Mouse (Mus musculus): ENCODE measurements around the gene 1700001K19Rik. TPM values are rescaled to one million over a fixed set of nuclear protein-coding genes. Genes with fewer than 3 reads are reported as not detected.
A peak's percentile ranks its signal among the peaks of the same experiment; 100 is the strongest.
"Not testable (repeated sequence)": the region's sequence is repeated elsewhere in the genome, so short reads cannot be mapped to it uniquely, and the experiment has no call there.

The 1700001K19Rik gene
- polyA plus RNA-seq, 1 experiment from 2014 or later = not detected

GRCm38 (mm10) chr12:110703008-110703471 is 20.6 kb upstream of the 1700001K19Rik start:
- 30% methylated on average over 8 of the region's 8 CpGs for WGBS
- peak; percentile 68 for ATAC-seq (ENCODE audit: low FRiP score, low read depth)
- H3K27me3 ChIP-seq = no peaks in the 10 kb centered on the region; the same call in 1 of the 2 replicates
- no peak overlapping the region for H3K4me3 ChIP-seq
- H3K4me2 ChIP-seq (replicated peaks) = peak overlapping the region; percentile 37; the same call in 1 of the 2 replicates
- H3K9ac ChIP-seq = no peak overlapping the region
- H3K9me3 ChIP-seq = no peaks in the 10 kb centered on the region
- no peaks in the 10 kb centered on the region for H3K36me3 ChIP-seq
- no peak overlapping the region for H3K27ac ChIP-seq
- H3K4me1 ChIP-seq = peaks cover 21% of the 10 kb centered on the region

- H3K4me1 ChIP-seq = peaks cover 21% of the 10 kb centered on the region
- H3K4me2 ChIP-seq (replicated peaks) = peak within 1 kb of the TSS; percentile 37; the same call in 1 of the 2 replicates
- no peak within 1 kb of the TSS for H3K4me3 ChIP-seq
- H3K9me3 ChIP-seq = no peaks in the 10 kb centered on the region
- no peaks in the 10 kb centered on the region for H3K36me3 ChIP-seq
- 54% methylated on average over 4 of the region's 4 CpGs for WGBS
- H3K27me3 ChIP-seq = no peaks in the 10 kb centered on the region; the same call in 1 of the 2 replicates
- H3K27ac ChIP-seq = no peak within 1 kb of the TSS
- H3K9ac ChIP-seq = no peak within 1 kb of the TSS
- no peak for ATAC-seq (ENCODE audit: low FRiP score, low read depth)
These were observed 20.1 kb upstream of the 1700001K19Rik start, which contains the start of gene Hsp90aa1 for GRCm38 (mm10) chr12:110702556-110702955. TSS of gene Hsp90aa1 (minus strand) at chr12:110702728.

GRCm38 (mm10) chr12:110701363-110701762 is 18.9 kb upstream of the 1700001K19Rik start:
- H3K36me3 ChIP-seq; H3K4me3 ChIP-seq; ATAC-seq (ENCODE audit: low FRiP score, low read depth); H3K4me2 ChIP-seq (replicated peaks); H3K9me3 ChIP-seq; H3K9ac ChIP-seq; H3K27me3 ChIP-seq; H3K27ac ChIP-seq: not testable (repeated sequence)
- WGBS = 40% methylated on average over 1 of the region's 3 CpGs
- peaks cover 22% of the 10 kb centered on the region for H3K4me1 ChIP-seq

- H3K9me3 ChIP-seq = no peaks in the 10 kb centered on the region
- 63% methylated on average over 2 of the region's 2 CpGs for WGBS
- no peak overlapping the region for H3K27ac ChIP-seq
- no peak overlapping the region for H3K4me3 ChIP-seq
- H3K4me2 ChIP-seq (replicated peaks) = no peak overlapping the region
- H3K9ac ChIP-seq = peak overlapping the region; percentile 25; the same call in 1 of the 2 replicates
- no peak for ATAC-seq (ENCODE audit: low FRiP score, low read depth)
- peaks cover 18% of the 10 kb centered on the region for H3K4me1 ChIP-seq
- no peaks in the 10 kb centered on the region; the same call in 1 of the 2 replicates for H3K27me3 ChIP-seq
- no peaks in the 10 kb centered on the region for H3K36me3 ChIP-seq
These were observed 18.3 kb upstream of the 1700001K19Rik start for GRCm38 (mm10) chr12:110700730-110701129.

GRCm38 (mm10) chr12:110699171-110699547 is 16.7 kb upstream of the 1700001K19Rik start:
- H3K36me3 ChIP-seq = peaks cover 7% of the 10 kb centered on the region
- peaks cover 26% of the 10 kb centered on the region for H3K4me1 ChIP-seq
- peak overlapping the region; percentile 30; the same call in 1 of the 2 replicates for H3K4me2 ChIP-seq (replicated peaks)
- no peaks in the 10 kb centered on the region for H3K9me3 ChIP-seq
- no peaks in the 10 kb centered on the region for H3K27me3 ChIP-seq
- 54% methylated on average over 2 of the region's 2 CpGs for WGBS
- H3K27ac ChIP-seq = no peak overlapping the region
- no peak for ATAC-seq (ENCODE audit: low FRiP score, low read depth)
- H3K4me3 ChIP-seq = no peak overlapping the region
- H3K9ac ChIP-seq = peak overlapping the region; percentile 51; the same call in 1 of the 2 replicates

GRCm38 (mm10) chr12:110698523-110699170 is 16.2 kb upstream of the 1700001K19Rik start:
- Histone ChIP-seq H3K4me2 (replicated peaks) (peak overlapping the region; percentile 30; the same call in 1 of the 2 replicates), H3K4me3 (no peak overlapping the region), H3K27me3 (no peaks in the 10 kb centered on the region), H3K36me3 (peaks cover 11% of the 10 kb centered on the region), H3K9me3 (no peaks in the 10 kb centered on the region), H3K4me1 (peaks cover 26% of the 10 kb centered on the region), H3K27ac (no peak overlapping the region), H3K9ac (peak overlapping the region; percentile 51; the same call in 1 of the 2 replicates)
- 40% methylated on average over 15 of the region's 15 CpGs for WGBS
- ATAC-seq (ENCODE audit: low FRiP score, low read depth) = no peak

GRCm38 (mm10) chr12:110698080-110698479 is 15.7 kb upstream of the 1700001K19Rik start:
- Histone ChIP-seq H3K36me3 (peaks cover 15% of the 10 kb centered on the region), H3K27ac (no peak overlapping the region), H3K9ac (no peak overlapping the region; the same call in 1 of the 2 replicates), H3K4me2 (replicated peaks) (no peak overlapping the region), H3K4me1 (peaks cover 23% of the 10 kb centered on the region), H3K27me3 (no peaks in the 10 kb centered on the region), H3K4me3 (no peak overlapping the region), H3K9me3 (no peaks in the 10 kb centered on the region)
- 88% methylated on average over 1 of the region's 1 CpGs for WGBS
- ATAC-seq (ENCODE audit: low FRiP score, low read depth) = no peak

- Histone ChIP-seq H3K4me2 (replicated peaks) (no peak overlapping the region), H3K27me3 (no peaks in the 10 kb centered on the region), H3K4me3 (no peak overlapping the region), H3K27ac (no peak overlapping the region), H3K4me1 (peaks cover 18% of the 10 kb centered on the region), H3K9me3 (no peaks in the 10 kb centered on the region), H3K9ac (no peak overlapping the region), H3K36me3 (peaks cover 19% of the 10 kb centered on the region)
- 83% methylated on average over 5 of the region's 5 CpGs for WGBS
- ATAC-seq (ENCODE audit: low FRiP score, low read depth) = no peak
These were observed 15.0 kb upstream of the 1700001K19Rik start for GRCm38 (mm10) chr12:110697457-110697856.

- Histone ChIP-seq H3K4me1 (peaks cover 18% of the 10 kb centered on the region), H3K27me3 (no peaks in the 10 kb centered on the region), H3K4me2 (replicated peaks) (peak overlapping the region; percentile 71), H3K9ac (peak overlapping the region; percentile 76), H3K4me3 (peak overlapping the region; percentile 81), H3K27ac (peak overlapping the region; percentile 69; the same call in 1 of the 2 replicates), H3K9me3 (no peaks in the 10 kb centered on the region), H3K36me3 (peaks cover 22% of the 10 kb centered on the region)
- 49% methylated on average over 9 of the region's 9 CpGs for WGBS
- no peak for ATAC-seq (ENCODE audit: low FRiP score, low read depth)
These were observed 14.6 kb upstream of the 1700001K19Rik start for GRCm38 (mm10) chr12:110696975-110697400.

- peak overlapping the region; percentile 97 for H3K9ac ChIP-seq
- no peaks in the 10 kb centered on the region for H3K27me3 ChIP-seq
- no peaks in the 10 kb centered on the region for H3K9me3 ChIP-seq
- peaks cover 18% of the 10 kb centered on the region for H3K4me1 ChIP-seq
- peak; percentile 95 for ATAC-seq (ENCODE audit: low FRiP score, low read depth)
- peak overlapping the region; percentile 92 for H3K27ac ChIP-seq
- H3K4me2 ChIP-seq (replicated peaks) = peak overlapping the region; percentile 71
- peaks cover 27% of the 10 kb centered on the region for H3K36me3 ChIP-seq
- peak overlapping the region; percentile 81 for H3K4me3 ChIP-seq
- WGBS = under 1% methylated on average over 82 of the region's 89 CpGs
These were observed 14.0 kb upstream of the 1700001K19Rik start for GRCm38 (mm10) chr12:110696173-110696974.

GRCm38 (mm10) chr12:110695676-110696171 is 13.3 kb upstream of the 1700001K19Rik start:
- Histone ChIP-seq H3K27ac (peak overlapping the region; percentile 92), H3K4me1 (peaks cover 18% of the 10 kb centered on the region), H3K9me3 (no peaks in the 10 kb centered on the region), H3K9ac (peak overlapping the region; percentile 97), H3K36me3 (peaks cover 29% of the 10 kb centered on the region), H3K4me2 (replicated peaks) (peak overlapping the region; percentile 66), H3K4me3 (peak overlapping the region; percentile 81), H3K27me3 (no peaks in the 10 kb centered on the region)
- under 1% methylated on average over 54 of the region's 55 CpGs for WGBS
- ATAC-seq (ENCODE audit: low FRiP score, low read depth) = peak; percentile 71

- ATAC-seq (ENCODE audit: low FRiP score, low read depth); H3K27ac ChIP-seq; H3K4me2 ChIP-seq (replicated peaks); H3K4me3 ChIP-seq; H3K9ac ChIP-seq; H3K9me3 ChIP-seq; H3K27me3 ChIP-seq: not testable (repeated sequence)
- H3K36me3 ChIP-seq = peaks cover 52% of the 10 kb centered on the region
- 76% methylated on average over 5 of the region's 5 CpGs for WGBS
- peaks cover 12% of the 10 kb centered on the region for H3K4me1 ChIP-seq
These were observed 11.0 kb upstream of the 1700001K19Rik start for GRCm38 (mm10) chr12:110693378-110693777.
